Comparison of ENCODE assay signal across 8 mouse cellular contexts in the genomic region with DNA sequence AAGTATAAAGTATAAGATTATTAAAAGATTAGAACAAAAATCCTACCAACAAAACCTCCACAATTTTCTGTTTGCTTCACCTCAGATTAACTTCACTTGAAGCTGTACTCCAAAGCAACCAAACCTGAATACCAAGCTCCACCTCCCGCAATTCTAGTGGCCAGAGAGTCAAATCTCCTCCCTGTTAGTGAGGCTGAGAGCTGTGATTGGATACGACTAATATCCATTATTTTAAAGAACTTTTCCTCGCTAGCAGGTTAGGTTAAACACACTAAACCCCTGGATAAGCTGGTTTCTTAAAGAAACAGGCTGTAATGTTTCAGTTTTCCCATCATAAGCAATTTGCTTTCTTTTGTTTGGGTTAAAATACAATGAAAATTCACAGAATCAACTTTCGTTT. TPM values are rescaled to one million over a fixed set of nuclear protein-coding genes. Genes with fewer than 3 reads are reported as not detected.
DNase-seq lines count a peak whose midpoint lies in the region; ATAC-seq and TF ChIP-seq lines count a peak whose summit lies in the region.

No protein-coding gene starts in this region.

- intact Hi-C loops in heart, postnatal 10 days (cut with DNase I) = no loop called here

- H3K4me1 ChIP-seq in G1E (ENCODE audit: insufficient read depth, low read depth, low read length) = peaks cover 38% of the 10 kb centered on the region
- H3K4me1 ChIP-seq in forebrain, embryonic 13.5 days = peaks cover 31% of the 10 kb centered on the region
- H3K4me1 ChIP-seq in liver, embryonic 15.5 days (replicated peaks) = peaks cover 54% of the 10 kb centered on the region
- peaks cover 2% of the 10 kb centered on the region; the same call in 1 of the 2 replicates for H3K4me1 ChIP-seq in neural tube, embryonic 11.5 days (ENCODE audit: control insufficient read depth, insufficient read depth, low read length)

- H3K9ac ChIP-seq in forebrain, embryonic 13.5 days = peak overlapping the region; percentile 53
- H3K9ac ChIP-seq in liver, embryonic 15.5 days = no peak overlapping the region
- H3K9ac ChIP-seq in neural tube, embryonic 11.5 days (ENCODE audit: low read length) = no peak overlapping the region

- DNase-seq in G1E (ENCODE audit: low spot score) = peak; percentile 40
- DNase-seq in cerebellum, adult 11 months = peak; percentile 55
- peak; percentile 82 to 83 for DNase-seq in heart, postnatal 10 days
- DNase-seq in kidney, postnatal 36 days = peak; percentile 77 to 91
- DNase-seq in neural tube, embryonic 11.5 days (ENCODE audit: low spot score) = peak; percentile 67
- peak; percentile 68 for DNase-seq in testis, postnatal 14 days (ENCODE audit: low spot score)

- no peaks in the 10 kb centered on the region for H3K9me3 ChIP-seq in G1E (replicated peaks)
- H3K9me3 ChIP-seq in forebrain, embryonic 13.5 days (replicated peaks) = no peaks in the 10 kb centered on the region
- no peaks in the 10 kb centered on the region for H3K9me3 ChIP-seq in liver, embryonic 15.5 days (replicated peaks)
- no peaks in the 10 kb centered on the region for H3K9me3 ChIP-seq in neural tube, embryonic 11.5 days (ENCODE audit: control insufficient read depth, low read length)

- H3K27ac ChIP-seq in forebrain, embryonic 13.5 days = no peak overlapping the region
- no peak overlapping the region for H3K27ac ChIP-seq in liver, embryonic 15.5 days (replicated peaks)
- no peak overlapping the region for H3K27ac ChIP-seq in neural tube, embryonic 11.5 days (ENCODE audit: low read depth, low read length)

- H3K27me3 ChIP-seq in G1E (ENCODE audit: insufficient read depth, low read length) = no peaks in the 10 kb centered on the region
- H3K27me3 ChIP-seq in forebrain, embryonic 13.5 days = no peaks in the 10 kb centered on the region
- H3K27me3 ChIP-seq in liver, embryonic 15.5 days = no peaks in the 10 kb centered on the region
- H3K27me3 ChIP-seq in neural tube, embryonic 11.5 days (ENCODE audit: control insufficient read depth, insufficient read depth, low read length) = no peaks in the 10 kb centered on the region

- under 1% methylated on average over 4 of the region's 4 CpGs for WGBS in forebrain, embryonic 13.5 days
- WGBS in liver, embryonic 15.5 days (ENCODE audit: insufficient replicate concordance) = under 1% methylated on average over 4 of the region's 4 CpGs
- 2% methylated on average over 4 of the region's 4 CpGs for WGBS in neural tube, embryonic 11.5 days

- H3K4me3 ChIP-seq in G1E (ENCODE audit: low read depth, low read length) = peak overlapping the region; percentile 53; the same call in 1 of the 2 replicates
- peak overlapping the region; percentile 48 for H3K4me3 ChIP-seq in forebrain, embryonic 13.5 days
- H3K4me3 ChIP-seq in liver, embryonic 15.5 days (replicated peaks) = peak overlapping the region; percentile 53
- H3K4me3 ChIP-seq in neural tube, embryonic 11.5 days (ENCODE audit: low read depth, low read length) = peak overlapping the region; percentile 44

- TF ChIP-seq CTCF in G1E (IDR thresholded peaks at IDR 0.05; ENCODE audit: low read depth, low read length) = no peak

- no peaks in the 10 kb centered on the region for H3K36me3 ChIP-seq in G1E (replicated peaks)
- H3K36me3 ChIP-seq in forebrain, embryonic 13.5 days (ENCODE audit: poor library complexity, severe bottlenecking) = no peaks in the 10 kb centered on the region
- no peaks in the 10 kb centered on the region for H3K36me3 ChIP-seq in liver, embryonic 15.5 days (replicated peaks)
- H3K36me3 ChIP-seq in neural tube, embryonic 11.5 days (ENCODE audit: control insufficient read depth, insufficient read depth, low read length) = no peaks in the 10 kb centered on the region

- peak; percentile 97 for ATAC-seq in G1E (ENCODE audit: extremely low read depth, insufficient number of reproducible peaks, low FRiP score, poor library complexity, severe bottlenecking)
- ATAC-seq in forebrain, embryonic 13.5 days = peak; percentile 98
- ATAC-seq in liver, embryonic 15.5 days (ENCODE audit: insufficient read depth) = peak; percentile 93
- peak; percentile 94 for ATAC-seq in neural tube, embryonic 11.5 days (ENCODE audit: insufficient read depth, low FRiP score, low TSS enrichment)

- peak overlapping the region; percentile 46 for H3K4me2 ChIP-seq in forebrain, embryonic 13.5 days
- peak overlapping the region; percentile 62 for H3K4me2 ChIP-seq in liver, embryonic 15.5 days
- peak overlapping the region; percentile 47 for H3K4me2 ChIP-seq in neural tube, embryonic 11.5 days (ENCODE audit: low read depth)

RNA-seq across cellular contexts. Expression of a gene that starts 10.5 kb away (rescaled TPM):
- total RNA-seq in G1E (2014; fragmentation: Nextera tagmentation) = 134 and 164 TPM in 2 replicates
- total RNA-seq in G1E (2017) = 97.1 and 106 TPM in 2 replicates
- 21.1 and 23.1 TPM in 2 replicates for polyA plus RNA-seq in G1E (2012)
- 199 and 220 TPM in 2 replicates for polyA plus RNA-seq in forebrain, embryonic 13.5 days (2015; fragmentation: Nextera tagmentation; extraction: Ambion mirVana)
- 100 to 1,000 TPM in 1 of 2 experiments, 10 to 100 TPM in 1; 97.7 to 103 TPM for total RNA-seq in heart, postnatal 10 days (2021)
- polyA plus RNA-seq in liver, embryonic 15.5 days (2015; fragmentation: Nextera tagmentation; extraction: Ambion mirVana) = 145 and 154 TPM in 2 replicates
- polyA plus RNA-seq in neural tube, embryonic 11.5 days (2014; fragmentation: Nextera tagmentation; extraction: Ambion mirVana) = 202 and 220 TPM in 2 replicates
